Mouse (Mus musculus) lung, adult 18-20 months (tissue): Measurements from ENCODE around the gene Tfap2b.

Source experiments
- DNase-seq, 2 experiments: peaks; one replicate each; pipeline ENCODE4 v3.0.0; 2022; ENCODE audit warnings: mixed read lengths in 2 of 2

Tfap2b gene

DNA sequence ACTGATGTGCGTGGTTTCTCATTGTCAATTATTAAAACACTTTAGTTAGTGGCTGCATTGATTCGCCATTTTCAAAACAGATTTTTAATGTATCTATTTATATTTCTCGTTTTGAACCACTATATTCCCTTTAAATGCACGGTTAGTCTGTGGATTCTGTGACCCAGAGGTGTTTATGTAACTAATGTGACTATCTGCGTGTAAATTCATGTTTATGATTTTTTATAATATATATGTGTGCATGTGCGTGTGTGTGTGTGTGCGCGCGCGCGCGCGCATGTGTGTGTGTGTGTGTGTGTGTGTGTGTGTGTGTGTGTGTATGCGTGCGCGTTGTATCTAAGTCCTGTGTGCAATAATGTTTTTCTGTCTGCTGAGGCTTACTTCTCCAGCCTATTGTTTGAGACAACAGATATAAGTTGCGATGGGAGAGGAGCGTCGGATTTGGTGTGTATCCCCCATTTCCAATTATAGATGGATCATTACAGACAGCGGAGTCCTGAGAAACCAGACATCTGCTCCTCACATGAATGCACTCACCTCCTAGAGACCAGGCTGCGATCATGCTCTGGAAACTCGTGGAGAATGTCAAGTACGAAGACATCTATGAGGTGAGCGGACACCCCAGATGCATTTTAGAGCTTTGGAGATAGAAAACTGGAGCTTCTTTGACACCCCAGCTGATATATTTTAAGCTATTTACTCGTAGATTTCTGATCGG lies at the start of gene Tfap2b:
Gene Tfap2b, plus strand, starts transcription at position 274 of the 718 bp plus-strand sequence.
- DNase-seq, result no peak

DNA sequence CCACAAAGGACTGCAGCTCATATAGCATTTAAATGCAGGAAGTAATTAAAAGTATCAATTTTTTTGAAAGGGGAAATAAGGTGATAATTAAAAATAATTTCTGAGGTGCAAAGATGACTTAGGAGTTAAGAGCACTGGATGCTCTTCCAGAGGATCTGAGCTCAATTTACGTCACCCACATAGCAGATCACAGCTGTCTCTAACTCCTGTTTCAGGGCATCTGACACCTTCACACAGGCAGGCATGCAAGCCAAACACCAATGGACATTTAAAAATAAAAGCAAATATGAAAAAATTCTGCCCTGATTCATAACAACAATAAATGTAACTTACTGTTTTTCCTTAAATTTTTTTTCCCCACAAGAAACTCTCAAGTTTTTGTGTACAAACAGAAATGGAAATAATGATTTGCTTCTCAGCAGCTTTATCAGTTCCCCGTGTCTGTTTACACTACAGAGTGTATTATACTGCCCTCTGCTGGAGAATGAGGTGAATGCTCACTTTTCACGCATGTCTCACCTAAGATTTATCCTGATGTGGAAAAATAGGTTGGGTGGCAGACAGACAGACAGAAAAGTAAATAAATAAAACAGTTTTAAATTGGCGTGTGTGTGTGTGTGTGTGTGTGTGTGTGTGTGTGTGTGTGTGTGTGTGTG lies 29.8 kb upstream of the Tfap2b start:
- no peak for DNase-seq

- no peak for DNase-seq
Measured at GRCm38 (mm10) chr1:19205649-19206048, 3.1 kb upstream of the Tfap2b start.

GRCm38 (mm10) chr1:19206194-19206593 lies 2.5 kb upstream of the Tfap2b start:
- DNase-seq, result no peak

DNA sequence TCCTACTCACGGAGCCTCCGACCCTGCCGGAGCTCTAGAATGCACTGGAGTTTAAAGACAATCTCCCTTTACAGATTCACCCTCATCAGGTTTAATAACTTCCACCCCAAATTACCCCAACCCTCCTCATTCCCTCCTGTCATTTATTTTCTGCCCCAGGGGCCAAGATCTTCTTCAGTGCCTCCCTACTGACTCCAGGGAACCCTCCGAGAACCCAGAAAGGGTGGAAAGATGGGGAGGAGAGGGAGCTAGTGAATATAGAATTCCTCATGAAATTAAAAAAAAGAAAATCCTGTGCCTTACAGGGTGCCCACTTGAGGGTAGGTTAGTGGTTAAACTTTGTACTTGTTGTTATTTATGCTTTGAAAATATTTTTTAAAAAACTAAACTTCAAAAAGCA lies 1.1 kb upstream of the Tfap2b start:
- DNase-seq, result no peak

- no peak for DNase-seq
Measured at GRCm38 (mm10) chr1:19209359-19209745, 638 bp downstream of the Tfap2b start.

DNA sequence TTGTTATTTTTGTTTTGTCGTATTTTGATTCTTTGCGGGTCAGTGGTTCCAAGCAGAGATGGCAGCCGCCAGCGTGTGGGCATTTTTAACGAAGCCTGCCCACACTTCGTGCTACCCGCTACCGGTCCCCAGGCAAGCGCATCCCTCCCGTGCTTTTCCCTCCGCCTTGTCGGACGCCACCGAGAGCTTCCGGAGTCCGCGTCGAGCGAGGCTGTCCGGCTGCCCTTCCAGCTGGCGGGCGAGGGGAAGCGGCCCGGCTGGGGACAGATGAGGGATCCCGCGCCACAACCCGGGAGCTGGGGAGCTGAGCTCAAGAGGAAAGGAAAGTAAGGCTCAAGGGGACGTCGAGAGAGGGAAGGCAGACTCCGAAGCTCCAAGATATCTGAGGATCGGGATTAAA lies 1.1 kb downstream of the Tfap2b start:
- no peak for DNase-seq

- no peak for DNase-seq
Measured at GRCm38 (mm10) chr1:19210215-19211032, 1.7 kb downstream of the Tfap2b start.

GRCm38 (mm10) chr1:19211033-19211405 lies 2.3 kb downstream of the Tfap2b start:
- DNase-seq, result no peak

- DNase-seq, result no peak
Measured at GRCm38 (mm10) chr1:19211546-19212154, 2.9 kb downstream of the Tfap2b start.

DNA sequence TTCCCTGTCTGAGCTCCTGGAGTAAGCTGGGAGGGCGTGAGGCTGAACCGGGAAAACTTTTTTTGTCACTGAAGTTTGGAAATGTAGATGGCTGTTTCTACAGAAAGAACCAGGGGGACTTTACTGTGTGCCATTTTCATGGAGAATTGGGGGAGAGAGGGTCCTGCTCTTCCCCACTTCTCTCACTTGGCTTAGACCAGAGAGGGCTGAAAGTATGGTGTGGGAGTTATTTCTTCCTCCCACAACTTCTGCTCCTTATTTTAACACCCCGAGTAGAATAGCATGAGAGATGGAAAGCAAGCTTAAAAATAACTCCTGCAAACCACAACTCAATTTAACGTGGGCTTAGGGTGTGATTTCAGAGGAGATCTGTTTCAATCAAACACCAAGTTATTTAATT lies 4.0 kb downstream of the Tfap2b start:
- no peak for DNase-seq

DNA sequence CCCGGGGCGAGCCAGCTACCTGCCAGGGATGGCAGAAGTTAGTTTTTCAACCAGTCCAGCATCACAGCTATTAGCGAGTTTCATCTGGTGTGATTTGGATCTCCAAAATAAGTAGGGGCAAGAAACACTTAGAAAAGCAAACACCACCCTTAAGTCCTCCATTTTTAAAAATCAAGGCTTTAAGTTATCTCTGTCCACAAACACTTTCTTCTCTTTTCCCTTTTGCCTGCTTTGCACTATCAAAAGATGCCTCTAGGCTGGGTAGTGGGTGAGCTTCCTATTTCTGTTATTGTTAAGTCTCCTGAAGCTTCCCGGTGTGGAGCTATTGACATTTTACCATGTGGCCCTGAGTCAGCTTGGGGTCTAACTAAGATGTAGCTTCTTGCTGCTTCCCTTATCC lies 4.5 kb downstream of the Tfap2b start:
- no peak for DNase-seq

GRCm38 (mm10) chr1:19213851-19214395 lies 5.2 kb downstream of the Tfap2b start:
- no peak for DNase-seq

GRCm38 (mm10) chr1:19217391-19217790 lies 8.7 kb downstream of the Tfap2b start:
- no peak for DNase-seq

GRCm38 (mm10) chr1:19218221-19218620 lies 9.5 kb downstream of the Tfap2b start:
- no peak for DNase-seq

GRCm38 (mm10) chr1:19219381-19219780 lies 10.7 kb downstream of the Tfap2b start:
- no peak for DNase-seq

- DNase-seq, result no peak
Measured at GRCm38 (mm10) chr1:19220564-19220963, 11.8 kb downstream of the Tfap2b start.

DNA sequence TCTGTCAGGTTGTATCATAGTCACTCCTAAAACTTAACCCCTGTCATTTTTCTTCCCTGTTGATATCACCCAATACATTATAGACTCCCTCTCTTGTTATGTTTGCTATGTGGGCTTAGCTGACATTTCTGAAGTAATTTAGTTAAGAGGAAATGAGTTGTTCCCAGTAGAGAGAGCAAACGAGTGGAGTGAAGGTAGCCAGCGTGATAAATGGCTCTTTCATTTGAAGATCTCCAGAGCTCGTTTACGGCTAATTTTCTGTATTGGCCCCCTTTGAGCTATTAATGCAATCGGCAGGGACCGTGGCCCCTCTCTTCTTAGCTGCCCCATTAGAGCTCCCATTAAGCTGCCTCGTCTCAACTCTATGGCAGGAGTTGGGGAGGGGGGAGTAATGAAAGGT lies 12.9 kb downstream of the Tfap2b start:
- DNase-seq, result no peak

- no peak for DNase-seq
Measured at GRCm38 (mm10) chr1:19226699-19227098, 18.0 kb downstream of the Tfap2b start.

DNA sequence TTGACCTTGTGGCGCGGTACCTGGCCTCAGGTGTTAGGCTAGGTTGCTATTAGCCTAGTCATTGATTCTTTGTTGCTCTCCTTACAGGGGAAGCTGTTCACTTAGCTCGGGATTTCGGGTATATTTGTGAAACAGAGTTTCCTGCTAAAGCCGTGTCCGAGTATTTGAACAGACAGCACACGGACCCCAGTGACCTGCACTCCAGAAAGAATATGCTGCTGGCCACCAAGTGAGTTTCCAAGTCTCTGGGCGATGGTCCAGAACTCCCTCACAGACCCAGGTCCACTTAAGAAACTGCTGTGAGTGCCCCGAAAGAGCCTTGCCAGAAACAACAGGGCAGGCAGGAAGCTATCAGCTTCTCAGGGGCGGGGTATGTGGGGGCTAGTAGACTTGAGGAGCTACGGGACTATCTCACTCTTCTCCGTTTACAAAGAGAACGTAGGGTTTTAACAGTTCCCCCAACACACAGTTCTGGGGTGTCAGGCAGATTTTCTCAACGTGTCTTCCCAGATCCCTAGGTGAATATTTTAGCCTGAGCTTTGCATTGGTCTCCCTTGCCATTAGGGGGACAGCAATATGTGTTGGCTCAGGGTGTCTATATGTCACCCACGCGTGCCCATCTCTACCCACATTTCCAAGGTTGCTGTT lies 22.3 kb downstream of the Tfap2b start:
- no peak for DNase-seq

DNA sequence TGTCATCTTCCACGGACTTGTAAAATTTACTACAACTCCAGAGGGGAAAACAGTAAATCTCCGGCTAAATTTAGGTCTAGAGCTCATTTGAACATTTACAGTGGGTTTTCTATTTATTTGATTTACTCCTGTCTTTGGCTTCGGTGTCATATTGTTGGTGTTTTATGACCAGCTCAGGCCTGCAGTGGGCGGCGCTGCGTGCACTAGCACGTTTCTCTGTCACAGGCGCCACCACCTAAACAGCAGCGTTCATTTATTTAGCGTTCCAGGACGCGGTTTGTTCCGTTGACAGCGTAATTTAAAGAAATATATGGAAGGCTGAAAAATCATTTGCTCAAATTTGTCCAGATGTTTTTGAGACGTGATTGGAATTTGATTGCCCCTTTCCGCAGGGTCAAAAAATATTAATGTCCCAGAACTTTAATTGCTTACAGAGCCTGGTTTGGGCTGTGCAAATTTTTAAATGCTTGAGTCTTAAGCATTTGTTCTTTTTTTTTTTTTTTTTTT lies 22.9 kb downstream of the Tfap2b start:
- DNase-seq, result no peak

GRCm38 (mm10) chr1:19232743-19233142 lies 24.0 kb downstream of the Tfap2b start:
- DNase-seq, result no peak
